Mouse (Mus musculus): ENCODE measurements at regions not wholly inside any gene's neighbourhood (a gene's known extent, or its start where the extent isn't known, plus 50 kb on each side); places are given as distances from the start of the nearest gene placed in this dataset.
"Not testable (repeated sequence)": the region's sequence is repeated elsewhere in the genome, so short reads cannot be mapped to it uniquely, and the experiment has no call there.

DNA sequence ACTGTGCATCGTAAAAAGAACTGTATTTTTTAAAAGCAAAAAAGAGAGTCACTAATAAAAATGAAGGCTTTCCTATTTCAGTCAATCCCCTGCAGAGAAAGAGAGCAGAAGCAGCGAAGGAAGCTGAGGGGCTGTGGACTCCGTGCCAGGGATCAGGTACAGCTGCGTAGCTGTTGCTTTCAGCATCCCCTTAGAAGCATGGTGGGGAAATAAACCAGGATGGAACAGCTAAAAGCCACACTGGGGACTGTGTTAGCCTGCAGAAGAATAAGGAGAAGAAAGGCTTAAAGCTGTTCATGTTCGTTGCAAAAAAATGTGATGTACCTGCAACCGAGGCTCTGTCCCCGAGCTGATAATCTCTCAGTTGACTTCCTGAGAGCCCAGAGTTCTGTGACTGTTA lies 1302.6 kb upstream of the Sel1l start:
- no peak for DNase-seq (ENCODE audit: low spot score)

DNA sequence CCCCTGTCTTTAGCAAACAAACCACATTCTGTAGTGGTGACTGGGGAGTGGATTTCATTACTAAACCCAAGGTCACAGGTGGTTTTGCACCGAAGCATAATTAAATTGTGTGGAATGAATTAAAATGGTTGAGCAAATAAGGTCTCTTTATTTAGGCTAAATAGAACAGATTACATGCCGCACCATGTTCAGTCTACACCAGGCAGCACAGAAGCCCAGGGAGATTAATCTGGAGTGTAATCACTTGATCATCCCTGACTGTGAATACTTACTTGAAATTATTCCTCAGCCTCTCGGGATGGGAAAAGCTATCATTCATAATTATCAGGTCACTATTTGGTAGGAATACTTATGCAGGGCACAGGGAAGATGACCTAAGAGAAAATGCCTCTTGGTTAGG lies 1293.3 kb upstream of the Sel1l start:
- no peak for DNase-seq (ENCODE audit: low spot score)

DNA sequence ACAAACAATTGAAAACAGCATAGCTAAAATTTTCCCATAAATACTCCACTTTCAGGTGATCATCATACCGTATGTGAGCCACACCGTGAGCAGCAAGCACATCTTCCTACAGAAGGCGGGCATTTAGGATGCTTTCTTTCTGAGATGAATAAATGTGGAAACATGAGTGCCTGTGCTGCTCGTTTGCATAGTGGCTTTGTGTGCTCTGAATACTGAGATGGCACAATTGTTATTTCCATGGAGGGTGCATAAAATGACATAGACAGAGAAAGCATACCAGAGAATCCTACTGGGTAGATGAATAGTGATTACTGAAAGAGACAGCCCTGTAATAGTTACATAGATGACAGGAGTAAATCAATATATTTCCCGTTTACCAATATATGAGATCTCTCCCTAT lies 1287.4 kb upstream of the Sel1l start:
- DNase-seq (ENCODE audit: low spot score) = no peak

DNA sequence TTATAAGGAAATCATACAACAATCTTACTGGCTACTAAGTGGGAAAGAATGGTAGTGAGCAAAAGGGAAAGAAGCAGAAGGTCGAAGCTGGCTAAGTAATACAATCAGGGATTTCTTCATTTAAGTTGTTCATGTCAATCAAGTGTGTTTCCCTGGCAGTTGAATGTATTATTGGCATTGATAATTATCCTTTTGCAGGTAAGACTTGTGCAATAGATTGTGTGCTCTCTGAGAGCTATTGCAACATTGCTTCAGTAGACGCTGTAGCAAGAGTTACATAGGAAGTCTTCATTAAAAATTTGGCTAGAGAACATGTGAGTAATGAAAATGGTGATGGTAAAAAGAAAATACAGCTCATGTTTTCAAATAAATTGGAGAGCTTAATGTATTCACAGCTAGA lies 1273.3 kb upstream of the Sel1l start:
- no peak for DNase-seq (ENCODE audit: low spot score)

DNA sequence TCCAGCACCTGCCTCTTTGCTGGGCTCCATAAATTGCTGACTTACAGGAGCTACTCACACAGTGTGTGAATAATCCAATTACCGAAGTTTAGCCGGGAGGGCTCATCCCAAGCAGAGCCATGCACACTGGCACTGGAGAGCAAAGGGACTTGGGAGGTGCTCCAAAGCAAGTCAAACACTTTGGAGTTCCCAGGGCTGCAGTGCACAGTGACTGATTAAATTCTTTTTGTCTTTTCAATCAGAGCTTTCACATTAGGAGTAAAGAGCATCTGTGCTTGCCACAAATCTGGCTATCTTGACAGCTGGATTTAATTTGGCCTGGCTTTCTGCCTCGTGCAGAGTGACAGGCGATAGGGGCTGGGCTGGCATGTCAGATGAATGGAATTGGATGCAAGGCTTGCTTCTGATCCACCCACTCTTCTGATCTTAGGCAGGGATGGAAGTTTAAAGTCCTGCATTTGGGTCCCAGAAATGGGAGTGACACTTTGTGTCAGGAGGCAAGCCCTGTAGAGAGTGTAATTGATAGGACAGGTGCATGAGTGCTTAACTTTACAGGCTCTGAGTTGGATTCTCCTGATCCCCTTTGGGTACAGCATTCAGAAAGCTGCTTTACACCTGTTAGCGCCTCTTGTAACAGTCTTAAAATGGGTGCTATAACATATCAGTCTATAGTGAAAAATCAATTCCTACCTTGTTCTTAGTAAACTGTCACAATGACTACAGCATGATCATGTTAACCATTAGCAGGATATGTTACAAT lies 1239.3 kb upstream of the Sel1l start:
- DNase-seq (ENCODE audit: low spot score) = no peak

DNA sequence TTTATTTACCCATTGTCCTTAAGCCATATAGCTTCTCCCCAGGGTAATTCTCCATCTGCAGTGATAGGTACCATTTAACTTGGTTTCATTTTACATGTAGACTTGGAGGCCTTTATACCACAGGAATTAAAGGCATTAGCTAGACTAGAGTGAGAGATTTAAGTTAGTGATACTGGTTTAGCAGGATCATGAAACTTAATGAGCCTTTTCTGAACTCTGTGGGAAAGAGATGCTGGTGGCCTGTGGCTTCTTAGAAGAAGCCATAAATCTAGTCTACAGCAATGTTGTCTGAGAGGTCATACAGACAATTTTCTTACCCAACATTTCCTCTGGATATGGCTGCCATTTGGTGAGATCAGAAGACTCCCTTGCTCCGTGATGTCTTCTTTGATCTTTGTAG lies 1214.9 kb upstream of the Sel1l start:
- DNase-seq (ENCODE audit: low spot score) = no peak

DNA sequence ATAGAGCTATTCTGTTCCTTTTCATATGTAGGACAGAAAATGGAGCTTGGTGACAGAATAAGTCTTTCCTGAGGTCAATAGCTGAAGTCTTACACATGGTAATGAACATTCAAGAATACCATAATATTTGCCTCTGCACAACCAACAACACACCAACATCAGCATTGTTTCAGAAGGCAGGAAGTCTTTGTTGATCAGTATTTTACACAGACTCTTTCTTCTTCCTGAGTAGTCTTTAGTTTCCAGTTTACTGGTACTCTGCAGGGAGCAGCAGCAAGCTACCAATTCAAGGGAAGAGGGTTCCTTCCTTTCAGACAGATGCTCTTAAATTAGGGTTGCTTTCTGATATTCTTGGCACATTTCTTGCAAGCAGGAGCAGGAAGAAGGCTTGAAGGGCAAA lies 1170.7 kb upstream of the Sel1l start:
- DNase-seq (ENCODE audit: low spot score) = no peak

DNA sequence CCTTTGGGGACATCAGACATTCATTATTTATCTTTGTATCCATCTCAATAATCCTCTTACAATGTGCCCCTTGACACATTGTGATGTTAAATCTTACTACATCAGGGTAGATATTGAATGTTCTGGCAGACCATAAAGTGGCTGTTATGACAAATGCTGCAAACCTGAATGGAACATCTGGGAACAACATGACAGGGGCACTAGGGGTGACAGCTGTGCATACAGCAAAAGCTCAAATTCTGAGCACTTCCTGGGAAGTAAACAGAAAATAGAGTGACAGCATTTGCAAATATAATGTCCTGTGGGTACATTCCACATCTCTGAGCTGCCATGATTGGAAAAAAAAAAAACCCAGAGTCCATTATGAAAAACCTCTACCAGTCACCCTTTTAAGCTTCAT lies 1162.6 kb upstream of the Sel1l start:
- no peak for DNase-seq (ENCODE audit: low spot score)

DNA sequence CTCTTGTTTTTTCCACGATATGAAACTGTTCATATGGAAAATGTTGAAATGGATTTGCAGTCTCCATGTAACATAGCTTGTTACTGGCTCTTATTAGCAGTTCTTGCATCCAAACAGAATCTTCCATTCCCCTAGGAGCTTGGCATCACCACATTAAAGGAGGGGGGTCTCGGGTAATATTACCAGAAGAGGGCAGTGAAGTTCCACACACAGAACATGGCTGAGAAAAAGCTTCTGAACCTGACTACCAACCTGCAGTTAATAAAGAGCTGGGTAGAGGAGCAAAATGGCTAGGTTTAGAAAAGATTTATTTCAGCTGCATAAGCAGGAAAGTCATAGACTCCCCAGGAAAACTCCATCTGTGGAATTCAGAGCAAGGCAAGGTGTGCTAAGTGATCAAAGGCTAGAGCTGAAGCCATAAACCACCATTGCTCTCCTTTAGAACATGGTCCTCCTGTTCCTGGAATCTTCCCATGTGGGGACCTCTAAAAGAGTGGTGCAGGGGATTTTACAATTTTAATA lies 1157.9 kb upstream of the Sel1l start:
- no peak for DNase-seq (ENCODE audit: low spot score)

DNA sequence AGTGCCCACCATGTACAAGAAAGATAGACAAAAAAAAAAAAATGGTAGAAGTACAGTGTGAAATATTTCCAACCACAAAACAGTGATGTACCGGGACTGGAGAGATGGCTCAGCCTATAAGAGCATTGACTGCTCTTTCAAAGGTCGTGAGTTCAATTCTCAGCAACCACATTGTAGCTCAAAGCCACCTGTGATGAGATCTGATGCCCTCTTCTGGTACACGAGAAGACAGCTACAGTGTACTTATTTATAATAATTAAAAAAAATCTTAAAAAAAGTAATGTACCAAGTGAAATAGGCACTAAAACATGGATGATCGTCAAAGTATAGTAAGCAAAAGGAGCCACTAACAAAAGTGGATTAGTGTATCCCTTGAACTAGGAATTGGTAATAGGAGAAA lies 1154.2 kb upstream of the Sel1l start:
- no peak for DNase-seq (ENCODE audit: low spot score)

DNA sequence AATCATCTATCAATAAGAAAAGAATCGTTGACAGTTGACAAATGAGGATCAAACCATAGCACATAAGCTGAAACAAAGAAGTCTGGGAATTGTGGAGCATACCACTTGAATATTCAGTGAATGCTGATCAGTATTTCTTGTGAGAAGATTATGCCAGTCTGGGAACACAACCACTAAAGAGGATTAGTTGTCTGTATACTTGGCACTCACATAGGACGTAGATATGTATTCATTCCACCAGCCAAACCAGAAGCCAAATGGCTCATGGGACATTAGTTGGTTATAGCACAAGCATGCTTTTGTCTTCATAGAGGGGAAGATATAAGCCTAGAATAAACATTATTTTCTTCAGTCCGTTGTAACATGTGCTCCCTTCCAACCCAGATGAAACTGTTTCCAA lies 1126.7 kb upstream of the Sel1l start:
- no peak for DNase-seq (ENCODE audit: low spot score)

DNA sequence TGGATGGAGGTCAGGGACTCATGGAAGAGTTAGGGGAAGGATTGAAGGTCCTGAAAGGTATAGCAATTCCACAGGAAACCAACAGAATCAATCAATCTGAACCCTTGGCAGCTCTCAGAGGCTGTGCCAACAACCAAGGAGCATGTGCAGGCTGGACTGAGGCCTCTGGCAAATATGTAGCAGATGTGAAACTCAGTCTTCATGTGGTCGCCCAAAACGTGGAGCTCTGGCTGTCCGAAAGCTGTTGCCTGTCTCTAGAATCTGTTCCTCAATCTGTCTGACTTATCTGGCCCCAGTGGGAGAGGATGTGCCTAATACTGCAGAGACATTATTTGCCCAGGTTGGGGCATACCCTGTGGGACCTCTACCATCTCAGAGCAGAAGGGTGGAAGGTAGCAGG lies 1095.4 kb upstream of the Sel1l start:
- DNase-seq (ENCODE audit: low spot score) = no peak

DNA sequence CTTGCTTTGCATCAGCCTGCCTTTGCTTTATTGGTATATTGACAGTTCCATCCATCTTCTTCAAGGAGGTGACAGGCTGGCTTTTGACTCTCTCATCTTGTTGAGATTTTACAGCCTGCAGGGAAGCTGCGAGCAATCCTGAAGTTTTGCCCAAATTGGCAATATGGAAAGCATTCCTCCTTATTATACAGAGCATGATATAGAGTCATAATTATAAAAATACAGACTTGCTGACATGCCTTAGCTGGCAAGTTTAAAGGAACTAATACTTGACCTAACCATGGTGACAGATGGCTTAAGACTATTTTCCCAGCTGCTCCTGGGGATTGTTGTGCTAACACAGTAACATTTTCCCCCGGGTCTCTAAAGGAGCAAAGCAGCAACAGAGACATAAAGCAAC lies 1078.6 kb upstream of the Sel1l start:
- DNase-seq (ENCODE audit: low spot score) = no peak

DNA sequence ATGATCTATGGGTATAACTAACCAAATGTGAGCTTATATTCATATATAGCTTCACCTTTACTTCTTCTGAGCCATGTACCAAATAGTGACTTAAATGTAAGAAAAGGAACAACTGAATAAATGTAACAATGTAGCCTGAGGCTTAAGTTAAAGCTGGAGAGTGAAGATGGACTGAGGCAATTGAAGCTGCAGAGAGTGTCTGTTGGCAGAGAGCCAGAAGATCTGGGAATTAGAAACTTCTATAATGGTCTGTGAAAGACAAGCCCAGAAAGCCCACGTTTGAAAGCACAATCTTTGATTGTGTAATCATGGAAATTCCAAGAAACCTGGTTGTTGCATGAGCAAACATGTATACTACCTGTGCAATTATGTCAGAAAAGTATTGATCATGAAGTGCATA lies 1078.0 kb upstream of the Sel1l start:
- no peak for DNase-seq (ENCODE audit: low spot score)

DNA sequence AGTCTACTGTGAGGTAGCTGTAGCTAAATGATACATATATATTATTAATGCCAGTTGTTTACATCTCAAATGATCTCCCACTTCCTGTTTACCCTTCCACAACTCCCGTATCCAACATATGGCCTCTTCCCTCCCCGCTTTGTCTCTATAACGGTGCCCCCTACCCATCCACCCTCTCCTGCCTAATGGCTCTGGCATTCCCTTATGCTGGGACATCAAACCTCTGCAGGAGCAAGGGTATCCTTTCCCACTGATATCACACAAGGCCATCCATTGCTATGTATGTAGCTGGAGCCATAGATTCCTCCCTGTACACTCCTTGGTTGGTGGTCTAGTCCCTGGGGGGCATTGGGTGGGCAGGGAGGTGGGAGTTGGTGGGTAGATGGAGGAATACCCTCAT lies 1071.0 kb upstream of the Sel1l start:
- DNase-seq (ENCODE audit: low spot score) = no peak

DNA sequence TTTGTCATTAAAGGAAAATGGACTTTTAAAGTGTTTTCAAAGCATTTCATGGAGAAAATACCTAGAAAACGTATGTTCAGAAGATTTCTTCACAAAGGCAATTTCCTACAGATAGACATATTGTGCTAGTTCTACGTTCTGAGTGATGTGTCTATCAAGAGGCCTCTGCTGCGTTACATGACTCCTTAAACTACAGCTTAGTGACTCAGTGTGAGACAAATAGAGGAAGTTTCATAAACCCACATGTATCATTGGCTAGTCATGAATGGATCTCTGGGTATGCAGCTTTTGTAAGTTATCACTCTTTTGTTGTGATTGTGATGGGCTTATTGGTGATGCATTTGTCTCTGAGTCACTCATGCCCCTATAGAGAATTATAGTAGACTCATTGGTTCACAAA lies 1067.3 kb upstream of the Sel1l start:
- DNase-seq (ENCODE audit: low spot score) = no peak

DNA sequence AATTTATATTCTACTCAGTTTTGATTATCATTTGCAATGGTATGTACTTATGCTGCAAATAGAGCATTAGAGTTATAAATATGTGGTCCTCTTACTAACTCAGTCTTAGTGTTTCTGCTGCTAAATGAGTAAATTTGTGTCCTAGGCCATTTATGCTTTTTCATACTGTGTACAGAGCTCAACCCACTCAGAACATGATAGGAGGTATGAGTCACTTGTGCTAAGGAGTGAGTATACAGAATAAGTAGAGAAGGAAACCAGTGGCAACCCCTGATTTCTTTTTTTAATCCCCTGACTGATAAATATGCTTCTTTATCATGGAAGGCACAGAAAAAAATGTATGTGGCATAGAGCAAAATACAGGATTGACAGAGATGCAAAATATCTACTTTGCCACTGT lies 1066.8 kb upstream of the Sel1l start:
- DNase-seq (ENCODE audit: low spot score) = no peak

DNA sequence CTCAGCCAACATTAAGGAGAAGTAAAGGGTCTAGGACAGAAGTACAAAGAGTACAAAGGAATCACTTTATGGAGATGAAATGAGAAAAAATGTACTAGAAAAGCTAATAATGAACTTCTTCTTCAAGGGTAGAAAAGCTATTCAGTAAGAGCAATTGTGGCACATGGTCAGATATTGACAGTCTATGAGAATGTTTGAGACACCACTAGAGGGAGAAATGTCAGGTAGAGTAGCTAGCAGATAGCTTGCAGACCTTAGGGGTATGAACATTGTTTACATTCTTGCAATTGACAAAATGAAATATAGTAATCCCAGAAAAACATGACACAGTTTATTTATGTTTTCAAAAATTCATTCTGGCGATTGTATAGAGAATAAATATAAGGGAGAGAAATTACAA lies 1066.2 kb upstream of the Sel1l start:
- DNase-seq (ENCODE audit: low spot score) = no peak

DNA sequence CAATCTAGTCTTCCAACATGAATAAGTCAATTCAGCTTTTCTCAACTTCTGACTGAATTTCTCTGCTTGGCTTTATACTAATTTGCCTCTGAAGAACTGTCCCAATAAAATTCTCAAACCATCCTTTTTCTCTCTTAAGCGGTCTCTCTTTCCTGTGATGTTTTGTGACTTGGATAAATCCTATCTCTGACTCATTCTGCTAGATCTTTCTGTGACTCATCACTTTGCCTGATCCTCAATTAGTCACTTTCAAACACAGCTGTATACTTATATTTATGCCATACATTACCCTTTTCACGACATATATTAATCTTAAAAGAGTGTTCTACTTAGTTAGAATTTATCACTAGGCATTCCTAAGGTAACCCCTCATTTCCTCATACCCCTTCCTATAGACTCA lies 1055.4 kb upstream of the Sel1l start:
- DNase-seq (ENCODE audit: low spot score) = no peak

DNA sequence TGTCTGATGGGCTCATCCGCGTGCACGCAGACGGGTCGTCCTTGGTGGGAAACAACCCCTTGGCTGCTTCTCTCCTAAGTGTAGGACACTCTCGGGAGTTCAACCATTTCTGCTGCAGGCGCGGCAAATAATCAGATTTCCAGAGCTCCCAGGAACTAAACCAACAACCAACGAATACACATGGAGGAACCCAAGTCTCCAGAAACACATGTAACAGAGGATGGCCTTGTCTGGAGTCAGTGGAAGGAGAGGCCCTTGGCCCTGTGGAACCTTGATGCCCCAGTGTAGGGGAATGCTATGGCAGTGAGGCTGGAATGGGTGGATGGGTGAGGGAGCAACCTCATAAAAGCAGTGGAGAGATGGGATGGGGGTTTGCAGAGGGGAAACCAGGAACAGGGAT lies 1043.4 kb upstream of the Sel1l start:
- no peak for DNase-seq (ENCODE audit: low spot score)

DNA sequence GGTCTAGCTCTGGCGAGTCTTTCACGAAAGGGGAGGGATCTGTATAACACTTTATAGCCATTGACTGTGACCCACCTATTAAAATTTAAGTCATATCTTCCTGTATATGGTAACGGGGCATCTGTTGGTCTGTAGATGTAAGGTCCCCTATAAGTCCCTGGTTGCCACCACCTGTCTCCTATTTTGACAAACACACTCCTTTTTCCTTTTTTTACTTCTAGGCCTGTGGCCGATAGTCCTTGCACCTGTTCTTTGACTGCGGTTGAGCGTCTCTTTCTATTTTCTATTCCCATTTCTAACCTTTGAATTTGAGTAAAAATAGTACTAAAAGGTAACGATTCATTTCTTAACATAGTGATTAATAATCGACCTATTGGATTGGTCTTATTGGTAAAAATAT lies 1042.7 kb upstream of the Sel1l start:
- DNase-seq (ENCODE audit: low spot score) = not testable (repeated sequence)

DNA sequence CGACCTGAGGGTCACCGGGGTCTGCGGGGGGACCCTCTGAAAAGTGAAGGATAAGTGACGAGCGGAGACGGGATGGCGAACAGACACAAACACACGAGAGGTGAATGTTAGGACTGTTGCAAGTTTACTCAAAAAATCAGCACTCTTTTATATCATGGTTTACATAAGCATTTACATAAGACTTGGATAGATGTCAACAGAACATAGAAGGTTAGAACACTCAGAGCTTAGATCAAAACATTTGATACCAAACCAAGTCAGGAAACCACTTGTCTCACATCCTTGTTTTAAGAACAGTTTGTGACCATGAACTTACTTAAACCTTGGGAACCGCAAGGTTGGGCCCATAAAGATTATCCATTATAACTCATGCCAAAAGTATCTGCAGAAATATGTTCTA lies 1042.2 kb upstream of the Sel1l start:
- not testable (repeated sequence) for DNase-seq (ENCODE audit: low spot score)

DNA sequence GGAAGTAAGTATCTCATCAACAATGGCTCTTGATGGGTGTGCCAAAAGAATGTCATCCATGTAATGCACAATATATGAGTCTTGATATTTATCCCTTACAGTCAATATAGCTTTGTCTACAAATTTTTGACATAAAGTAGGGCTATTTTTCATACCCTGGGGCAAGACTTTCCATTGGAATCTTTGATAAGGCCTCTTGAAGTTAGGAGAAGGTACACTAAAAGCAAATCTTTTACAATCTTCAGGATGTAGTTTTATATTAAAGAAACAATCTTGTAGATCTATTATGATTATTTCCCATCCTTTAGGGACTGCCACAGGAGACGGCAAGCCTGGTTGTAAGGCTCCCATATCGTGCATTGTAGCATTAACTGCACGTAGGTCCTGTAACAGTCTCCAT lies 1038.8 kb upstream of the Sel1l start:
- no peak for DNase-seq (ENCODE audit: low spot score)

DNA sequence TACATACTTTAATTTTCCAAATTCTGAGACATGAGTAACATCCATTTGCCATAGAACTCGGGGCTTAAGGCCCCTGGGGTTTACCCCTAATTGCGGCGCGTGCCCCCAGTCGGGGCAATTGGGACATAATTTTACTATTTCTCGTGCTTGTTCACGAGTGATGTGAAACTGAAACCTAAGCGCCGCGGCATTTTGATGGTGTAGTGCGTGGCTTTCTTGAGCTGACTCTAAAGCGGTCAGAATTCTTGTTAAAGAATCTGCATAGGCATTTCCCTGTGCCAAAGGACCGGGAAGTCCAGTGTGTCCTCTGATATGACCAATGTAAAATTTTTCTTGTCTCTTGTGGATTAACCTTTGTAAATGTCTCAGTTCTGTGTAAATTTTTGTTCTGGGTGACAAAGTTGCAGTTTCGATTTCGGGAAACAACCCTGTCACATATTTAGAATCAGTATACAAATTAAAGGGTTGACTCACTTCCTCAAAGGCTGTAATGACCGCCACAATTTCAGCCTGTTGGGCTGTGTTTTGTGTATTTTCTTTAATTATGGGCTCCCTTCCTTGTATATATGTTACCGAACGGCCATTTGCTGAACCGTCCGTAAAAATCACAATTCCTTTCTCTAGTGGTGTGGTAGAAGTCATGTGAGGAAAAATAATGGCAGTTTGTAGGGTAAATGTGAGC lies 1037.6 kb upstream of the Sel1l start:
- not testable (repeated sequence) for DNase-seq (ENCODE audit: low spot score)
